Mouse (Mus musculus): ENCODE data around the gene Gm10037. TPM values are rescaled to one million over a fixed set of nuclear protein-coding genes. Genes with fewer than 3 reads are reported as not detected.
"Not testable (repeated sequence)": the region's sequence is repeated elsewhere in the genome, so short reads cannot be mapped to it uniquely, and the experiment has no call there.

Gene Gm10037
- total RNA-seq, 2 experiments from 2014 or later, result 6.0 to 6.5 TPM

DNA sequence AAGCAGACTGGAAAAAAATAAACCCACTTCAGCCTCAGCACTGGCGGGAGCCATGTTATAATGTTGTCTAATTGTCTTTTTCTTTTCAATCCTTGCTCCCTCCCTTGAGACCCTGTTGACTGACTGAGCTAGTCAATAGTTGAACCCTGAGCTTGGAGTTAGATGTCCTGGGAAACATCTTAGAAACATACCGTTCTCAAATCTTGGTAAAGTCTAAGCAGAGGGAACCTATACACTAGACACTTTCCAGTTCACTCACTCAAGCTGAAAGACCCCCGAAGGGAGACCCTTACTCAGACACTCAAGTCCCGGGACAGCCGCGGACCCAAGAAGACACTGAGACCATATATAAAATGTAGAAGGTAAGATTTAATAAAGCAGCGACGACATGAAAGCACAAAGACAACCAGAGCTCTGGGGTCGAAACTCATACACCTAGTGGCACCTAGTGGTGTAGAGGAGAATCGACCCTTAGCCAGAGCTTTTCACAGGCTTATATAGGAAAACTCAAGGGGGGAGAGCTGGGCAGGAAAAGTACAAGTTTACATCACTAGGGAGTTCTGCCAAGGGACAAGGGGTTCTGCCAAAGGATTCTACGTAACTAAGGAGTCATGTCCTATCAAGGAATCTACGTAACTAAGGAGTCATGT is 45.3 kb downstream of the Gm10037 start:
- not testable (repeated sequence) for DNase-seq (ENCODE audit: low spot score in 2 of 2)

DNA sequence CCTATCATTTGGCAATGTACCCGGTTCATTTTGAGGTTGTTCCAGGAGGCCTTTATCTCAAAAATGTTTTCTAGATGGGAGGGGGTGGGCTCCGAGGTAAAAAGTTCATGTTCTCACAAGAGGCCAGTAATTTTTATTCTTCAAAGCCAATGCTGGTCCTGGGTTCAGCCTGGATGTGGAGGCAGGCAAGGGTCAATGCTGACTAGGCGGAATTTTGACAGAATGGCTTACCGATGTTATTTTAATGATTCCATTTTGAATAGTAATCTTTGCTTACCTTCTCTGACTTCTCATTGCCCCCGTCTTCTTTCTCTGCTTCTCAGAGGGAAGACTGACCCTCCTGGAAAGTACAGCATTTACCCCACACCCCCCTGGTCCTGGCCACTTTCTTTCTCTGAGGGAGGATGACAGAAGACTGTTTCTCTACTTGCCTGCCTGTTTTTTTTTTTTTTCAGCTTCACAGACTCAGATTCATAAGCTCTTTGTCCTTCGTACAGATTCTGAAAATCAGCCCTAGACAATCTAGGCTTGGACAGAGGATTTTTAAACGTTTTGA is 45.9 kb downstream of the Gm10037 start:
- DNase-seq (ENCODE audit: low spot score in 2 of 2), result no peak

DNA sequence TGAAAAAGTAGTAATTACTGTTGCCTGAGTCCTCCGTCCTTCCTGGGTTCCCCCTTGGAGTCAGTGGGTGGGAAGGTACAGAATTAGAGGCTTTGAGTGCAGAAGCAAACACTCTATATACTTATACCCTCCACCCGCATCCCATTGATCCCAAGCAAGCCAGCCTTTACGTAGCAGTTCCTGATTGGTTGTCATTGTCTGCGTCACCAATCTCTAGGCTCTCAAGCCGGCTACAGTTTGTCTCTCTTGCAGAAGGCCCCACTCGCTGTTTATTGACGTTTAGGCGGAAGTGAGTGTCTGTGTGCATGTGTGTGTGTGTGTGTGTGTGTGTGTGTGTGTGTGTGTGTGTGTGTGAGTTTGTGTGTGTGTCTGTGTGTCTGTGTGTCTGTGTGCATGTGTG is 53.1 kb downstream of the Gm10037 start:
- DNase-seq (ENCODE audit: low spot score in 2 of 2), result no peak

Other genes with a start within 250 kb of the Gm10037 start
- gene Zfp729b, start 221.4 kb upstream of the Gm10037 start, total RNA-seq (2021), result 1 to 10 TPM; 7.7 to 8.8 TPM
- gene Gm49345, start 193.3 kb upstream of the Gm10037 start, total RNA-seq (2021), result 1 to 10 TPM; 1.3 to 1.5 TPM
- 10 to 100 TPM in 1 of 2 experiments, 1 to 10 TPM in 1; 9.8 to 10.4 TPM for gene Zfp729a, start 193.3 kb upstream of the Gm10037 start, total RNA-seq (2021)
- gene Zfp738, start 144.0 kb upstream of the Gm10037 start, total RNA-seq (2021), result 10 to 100 TPM; 23.7 to 24.0 TPM
- 10 to 100 TPM; 13.5 to 15.1 TPM for gene Zfp65, start 101.9 kb upstream of the Gm10037 start, total RNA-seq (2021)
- gene Zfp85, start 75.9 kb upstream of the Gm10037 start, total RNA-seq (2021), result 1 to 10 TPM; 5.7 to 6.9 TPM
- gene Zfp493, start 51.4 kb upstream of the Gm10037 start, total RNA-seq (2021), result 1 to 10 TPM; 2.8 to 4.8 TPM
- 1 to 10 TPM; 7.1 to 7.6 TPM for gene Zfp273, start 17.4 kb upstream of the Gm10037 start, total RNA-seq (2021)
- not detected for gene BC048507, start 32.2 kb downstream of the Gm10037 start, total RNA-seq (2021)